Mouse (Mus musculus) thymus, adult 2 months (tissue): ENCODE results near the gene Pou6f2.

Experiments used
- CTCF ChIP-seq: fragments of 200-500 bp; IDR thresholded peaks from 2 replicates; pipeline ENCODE4 v1.5.1; 2012; ENCODE audit warnings: mild to moderate bottlenecking, control low read depth, low read length, moderate library complexity, borderline replicate concordance; ENCODE audit not compliant: control insufficient read depth, poor library complexity, insufficient read depth; ENCODE audit errors: extremely low read depth
- POLR2A ChIP-seq: fragments of 200-500 bp; IDR thresholded peaks from 2 replicates; pipeline ENCODE4 v1.6.1; 2012; ENCODE audit warnings: mild to moderate bottlenecking, low read length, control low read depth, moderate library complexity; ENCODE audit not compliant: control insufficient read depth, poor library complexity, insufficient read depth; ENCODE audit errors: extremely low read depth

DNA sequence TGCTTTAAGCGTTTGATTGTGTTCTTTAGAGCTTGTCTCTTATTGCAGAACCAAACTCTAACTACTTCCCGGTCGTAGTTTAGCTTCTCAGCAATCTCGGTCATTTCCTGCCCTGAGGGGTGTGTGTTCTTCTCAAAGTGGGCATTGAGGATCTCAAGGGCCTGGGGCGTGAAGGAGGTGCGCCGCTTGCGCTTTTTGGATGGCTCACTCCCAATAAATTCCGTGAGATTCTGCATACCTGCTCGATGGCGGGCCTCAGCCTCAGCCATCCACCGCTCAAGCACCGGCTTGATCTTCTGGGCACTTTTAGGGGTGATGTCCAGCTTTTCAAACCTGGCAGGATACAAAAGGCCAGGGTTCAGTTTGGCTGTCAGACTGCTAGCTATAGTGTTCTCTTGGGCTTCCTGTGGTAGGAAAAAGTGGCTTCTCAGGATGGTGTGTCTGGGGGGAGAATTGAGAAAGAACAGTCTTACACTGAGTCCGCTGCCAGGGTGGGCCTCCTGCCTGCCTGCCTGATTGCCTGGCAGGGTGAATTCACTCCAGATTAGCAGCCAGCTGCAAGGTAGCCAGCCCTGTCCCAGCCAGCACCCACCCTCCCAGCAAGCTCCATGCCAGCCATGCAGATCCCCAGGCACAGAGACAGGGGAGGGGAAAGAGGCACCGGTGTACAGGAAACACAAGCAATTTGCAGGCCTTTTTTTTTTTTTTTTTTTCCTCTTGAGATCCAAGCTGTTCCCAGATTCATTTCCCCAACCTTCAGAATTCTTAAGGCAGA is 272.1 kb downstream of the Pou6f2 start:
- TF ChIP-seq POLR2A (no peak), CTCF (no peak)
